Mouse (Mus musculus) megakaryocyte-erythroid progenitor cell, adult 5-6 weeks (primary cell): ENCODE measurements around the gene Nme3. TPM values are rescaled to one million over a fixed set of nuclear protein-coding genes. Genes with fewer than 3 reads are reported as not detected.
A peak's percentile ranks its signal among the peaks of the same experiment; 100 is the strongest.

Experiments used
- ATAC-seq: replicated peaks from 2 replicates; pipeline ENCODE4 v1.8.0; 2016; ENCODE audit warnings: mild to moderate bottlenecking, inconsistent platforms; ENCODE audit not compliant: severe bottlenecking, poor library complexity, low FRiP score, low TSS enrichment
- total RNA-seq, 2 experiments: library from RNA; stranded (forward) in 1 of 2; stranded (reverse) in 1 of 2; fragments of 200-1000, 215-1000 nt in 1 of 2; fragments of >200 nt in 1 of 2; fragmentation: Nextera tagmentation in 1 of 2; gene quantifications; 2 replicates each; pipeline ENCODE4 v1.2.3; 2014 to 2017

The Nme3 gene
- total RNA-seq, 2 experiments from 2014 or later, result 46.3 to 85.5 TPM

- ATAC-seq, result no peak
Measured at GRCm38 (mm10) chr17:24877336-24878116, 18.8 kb upstream of the Nme3 start.

DNA sequence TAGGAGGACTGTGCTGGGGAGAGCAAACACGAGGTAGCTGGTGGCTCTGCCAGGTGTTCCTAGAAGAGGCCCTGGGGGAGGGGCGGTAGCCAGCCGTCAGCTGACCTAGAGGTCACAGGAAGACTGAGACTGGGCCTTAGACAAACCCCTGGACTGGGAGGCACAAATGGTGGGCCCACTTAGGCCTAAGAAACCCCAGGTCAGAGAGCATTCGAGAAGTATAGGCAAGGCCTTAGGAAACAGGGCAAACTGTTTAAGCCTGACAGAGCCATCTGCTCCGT is 18.2 kb upstream of the Nme3 start:
- no peak for ATAC-seq

DNA sequence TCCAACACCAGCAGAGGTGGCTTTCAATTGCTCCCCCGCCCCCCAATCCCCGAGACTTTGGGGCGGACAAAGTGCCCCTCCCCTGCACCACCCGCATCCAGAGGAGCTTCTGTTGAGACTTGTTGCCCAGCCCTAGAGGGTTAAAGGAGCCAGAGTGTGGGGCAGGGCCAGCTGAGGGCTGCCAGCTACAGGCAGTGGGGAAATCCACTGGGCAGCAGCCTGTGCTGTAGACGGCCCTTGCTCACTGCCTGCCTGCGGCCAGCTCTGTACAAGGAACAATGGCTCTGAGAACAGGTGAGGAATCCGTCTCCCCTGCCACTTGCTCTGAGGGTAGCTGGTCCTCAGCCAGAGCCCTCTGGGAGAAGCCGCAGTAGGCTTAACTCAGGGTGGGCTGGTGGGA is 17.8 kb upstream of the Nme3 start:
- ATAC-seq, result no peak

DNA sequence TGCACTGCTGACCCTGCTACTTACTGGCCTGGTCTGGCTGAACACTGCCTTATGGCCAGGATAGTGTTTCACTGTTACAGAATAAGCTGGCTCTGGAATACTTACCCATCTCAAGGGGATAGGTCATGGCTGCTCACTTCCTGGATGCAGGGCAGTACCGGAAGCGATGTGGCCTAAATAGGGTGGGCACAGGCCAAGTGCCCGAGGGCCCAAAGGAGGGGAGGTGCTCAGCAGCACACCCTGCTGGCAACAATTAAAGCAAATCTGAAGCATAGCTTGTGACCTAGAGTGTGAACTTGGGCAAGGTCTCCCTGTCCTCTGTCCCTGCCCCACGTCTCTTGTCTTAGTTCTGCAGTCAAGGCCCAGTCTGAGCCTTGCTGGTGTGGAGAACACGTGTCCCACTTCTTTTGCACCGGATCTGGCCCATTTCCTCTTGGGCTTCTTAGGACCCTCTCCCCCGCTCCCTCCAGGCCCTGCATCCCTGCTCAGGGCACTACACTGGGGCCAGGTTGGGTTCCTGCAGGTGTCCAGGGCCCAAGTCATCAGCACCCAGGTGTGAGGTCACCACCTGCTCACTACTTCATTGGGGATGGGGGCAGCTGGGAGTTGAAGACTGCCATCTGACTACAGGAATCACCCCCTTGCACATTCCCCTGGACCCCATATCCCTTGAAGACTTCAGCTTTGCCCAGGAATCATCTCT is 14.4 kb upstream of the Nme3 start:
- ATAC-seq, result no peak

GRCm38 (mm10) chr17:24884391-24884790 is 11.9 kb upstream of the Nme3 start:
- no peak for ATAC-seq

DNA sequence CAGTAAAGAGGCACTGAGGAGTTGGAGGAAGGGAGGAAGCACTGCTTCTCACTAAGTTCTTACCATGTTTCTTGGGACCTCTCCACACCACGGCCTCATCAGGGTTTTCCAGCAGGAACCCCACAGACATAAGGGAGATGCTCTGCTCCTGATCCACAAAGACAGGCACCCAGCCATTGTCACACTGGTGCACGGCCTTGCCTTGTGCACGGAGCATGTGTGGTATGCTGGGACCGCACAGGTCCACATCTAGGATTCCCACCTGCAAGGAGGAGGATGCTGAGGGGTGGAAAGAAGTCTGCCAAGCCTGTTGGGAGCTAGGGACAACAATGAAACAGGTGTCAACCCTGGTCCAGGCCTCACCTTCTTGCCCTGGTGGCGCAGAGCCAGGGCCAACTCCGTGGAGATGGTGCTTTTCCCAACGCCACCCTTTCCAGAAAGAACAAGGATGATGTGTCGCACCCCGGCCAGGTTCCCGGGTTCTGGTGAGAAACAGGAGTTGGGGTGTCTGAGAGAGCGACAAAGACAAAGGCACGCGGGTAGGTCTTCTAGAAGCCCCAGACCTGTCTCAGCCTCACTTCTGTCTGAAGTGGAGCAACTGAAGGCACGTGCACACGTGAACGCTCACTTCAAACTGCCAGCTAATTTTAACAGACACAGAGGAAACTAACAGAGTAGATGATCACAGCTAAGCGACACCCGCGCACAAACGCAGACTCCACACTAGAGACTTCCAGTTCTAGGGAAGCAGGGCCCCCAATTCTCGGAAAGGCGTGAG is 10.8 kb upstream of the Nme3 start:
- no peak for ATAC-seq

GRCm38 (mm10) chr17:24886134-24886931 is 10.0 kb upstream of the Nme3 start, which contains the start of the genes Nubp2 and Spsb3:
TSS of gene Nubp2 (minus strand) at chr17:24886349.
TSS of gene Spsb3 (plus strand) at chr17:24886643.
- ATAC-seq, result peak; percentile 90

GRCm38 (mm10) chr17:24886932-24887271 is 9.4 kb upstream of the Nme3 start:
- no peak for ATAC-seq

DNA sequence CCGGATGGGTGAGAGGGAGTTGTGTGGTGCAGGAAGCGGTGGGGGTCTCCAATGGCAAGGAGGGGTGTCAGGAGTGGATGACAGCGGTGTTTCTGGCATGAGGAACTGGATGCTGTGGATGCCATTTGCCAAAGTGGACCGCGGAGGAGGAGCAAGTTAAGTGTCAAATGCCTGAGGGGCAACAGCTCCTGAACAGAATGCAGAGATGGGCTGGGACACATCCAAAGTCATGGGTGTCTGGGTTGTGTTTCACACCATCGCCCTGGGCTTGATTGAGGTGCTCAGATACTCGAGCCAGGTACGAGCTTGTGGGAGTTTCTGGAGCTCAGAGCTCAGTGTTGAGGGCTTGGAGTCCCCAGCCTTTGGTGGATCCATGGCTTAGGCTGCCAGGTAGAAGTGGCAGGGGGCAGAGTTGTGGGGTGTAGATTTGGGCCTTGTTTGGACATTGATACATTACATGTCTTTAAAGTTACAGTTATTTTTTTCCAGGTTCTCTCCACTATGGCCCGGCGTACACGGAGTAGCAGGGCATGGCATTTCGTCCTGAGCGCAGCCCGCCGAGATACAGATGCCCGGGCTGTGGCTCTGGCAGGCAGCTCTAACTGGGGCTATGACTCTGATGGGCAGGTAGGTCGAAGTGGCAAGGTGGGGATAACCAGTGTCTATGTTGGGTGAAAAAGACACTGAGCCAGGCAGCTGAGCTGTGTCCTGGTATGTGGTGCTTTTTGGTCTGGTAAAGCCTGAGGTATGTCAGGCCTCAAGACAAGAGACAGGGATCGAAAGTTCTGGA is 8.8 kb upstream of the Nme3 start:
- no peak for ATAC-seq

DNA sequence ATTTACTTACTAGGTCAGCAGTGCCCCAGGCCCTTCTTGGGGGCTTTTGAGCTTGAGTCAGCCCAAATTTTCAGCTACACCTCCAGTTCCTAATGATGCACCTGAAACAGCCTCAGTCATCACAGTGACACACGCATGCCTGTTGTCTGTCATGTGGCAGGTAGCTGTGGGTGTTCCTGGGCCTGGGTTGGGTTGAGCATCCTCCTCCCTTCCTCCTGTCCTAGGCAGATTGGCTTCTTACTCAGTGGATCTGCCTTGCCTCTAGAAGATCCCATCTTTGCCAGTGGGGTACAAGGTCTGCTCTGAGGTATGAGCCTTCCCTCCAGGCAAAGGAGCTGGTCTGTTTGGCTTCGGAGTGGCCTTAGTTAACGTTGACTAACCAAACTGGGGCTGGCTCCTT is 7.4 kb upstream of the Nme3 start:
- no peak for ATAC-seq

GRCm38 (mm10) chr17:24890151-24891092 is 5.9 kb upstream of the Nme3 start:
- no peak for ATAC-seq

GRCm38 (mm10) chr17:24891321-24891720 is 5.0 kb upstream of the Nme3 start:
- ATAC-seq, result no peak

GRCm38 (mm10) chr17:24892785-24893184 is 3.5 kb upstream of the Nme3 start:
- ATAC-seq, result no peak

DNA sequence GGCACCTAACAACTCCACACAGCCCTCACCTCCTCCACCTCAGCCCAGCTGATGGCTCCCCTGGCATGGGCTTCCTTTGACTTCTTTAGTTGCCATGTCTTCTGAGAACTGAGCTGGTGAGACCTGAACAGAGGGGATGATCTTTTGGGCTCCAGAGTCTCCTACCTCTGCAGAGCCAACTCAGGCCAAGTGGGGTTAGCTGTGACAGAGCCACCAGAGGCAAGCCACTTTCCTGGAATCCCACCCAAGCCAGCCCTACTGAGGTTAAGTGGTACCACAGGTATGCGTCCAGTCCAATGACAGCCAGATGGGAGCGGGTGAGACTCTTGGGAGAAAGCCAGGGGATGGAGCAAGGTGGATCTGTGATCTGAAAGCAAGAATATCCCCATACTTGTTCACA is 3.0 kb upstream of the Nme3 start:
- ATAC-seq, result no peak

DNA sequence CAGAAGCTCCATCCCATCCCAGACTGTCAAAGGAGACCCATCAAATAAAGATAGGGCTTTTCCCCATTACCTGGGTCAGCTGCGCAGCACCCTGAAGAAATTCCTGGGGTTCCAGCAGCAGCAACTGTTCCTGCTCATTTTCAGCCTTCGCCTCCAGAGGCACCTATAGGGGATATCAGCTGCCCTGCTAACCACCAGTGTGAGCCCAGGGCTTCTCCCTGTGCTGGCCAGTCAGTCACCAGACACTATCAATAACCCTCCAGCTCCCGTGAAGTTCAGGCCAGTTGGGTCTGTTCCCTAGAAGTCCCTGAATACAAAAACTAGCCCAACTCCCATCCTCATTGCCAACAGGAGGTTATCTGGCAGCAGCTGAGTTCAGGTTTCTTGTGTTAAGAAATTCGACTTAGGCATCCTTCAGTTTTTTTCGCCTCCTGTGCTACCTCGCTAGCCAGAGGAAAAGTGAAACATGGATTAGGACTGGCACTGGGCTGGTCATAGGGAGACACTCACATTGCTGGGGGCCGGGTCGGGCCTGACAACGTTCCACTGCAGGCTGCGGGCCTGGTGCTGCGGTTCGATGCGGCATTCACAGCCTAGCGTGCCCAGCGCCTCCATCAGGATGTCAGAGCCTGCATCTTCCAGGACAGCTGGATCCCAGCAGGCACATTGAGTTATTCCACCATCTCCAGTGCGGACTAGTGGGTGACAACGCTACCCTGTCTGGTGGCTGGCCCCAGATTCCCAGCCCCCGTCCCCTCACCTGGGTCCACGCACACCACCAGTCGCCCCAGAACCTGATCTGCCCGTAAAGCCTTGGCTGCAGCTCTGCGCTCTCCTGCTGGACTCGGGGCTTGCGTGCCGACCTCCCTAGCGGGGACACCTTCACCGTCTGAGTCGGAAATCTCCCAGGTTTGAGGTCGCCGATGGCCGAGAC is 2.0 kb upstream of the Nme3 start:
- 0 out of 2 replicates have a peak, but pooled peaks have one; percentile 2 for ATAC-seq

DNA sequence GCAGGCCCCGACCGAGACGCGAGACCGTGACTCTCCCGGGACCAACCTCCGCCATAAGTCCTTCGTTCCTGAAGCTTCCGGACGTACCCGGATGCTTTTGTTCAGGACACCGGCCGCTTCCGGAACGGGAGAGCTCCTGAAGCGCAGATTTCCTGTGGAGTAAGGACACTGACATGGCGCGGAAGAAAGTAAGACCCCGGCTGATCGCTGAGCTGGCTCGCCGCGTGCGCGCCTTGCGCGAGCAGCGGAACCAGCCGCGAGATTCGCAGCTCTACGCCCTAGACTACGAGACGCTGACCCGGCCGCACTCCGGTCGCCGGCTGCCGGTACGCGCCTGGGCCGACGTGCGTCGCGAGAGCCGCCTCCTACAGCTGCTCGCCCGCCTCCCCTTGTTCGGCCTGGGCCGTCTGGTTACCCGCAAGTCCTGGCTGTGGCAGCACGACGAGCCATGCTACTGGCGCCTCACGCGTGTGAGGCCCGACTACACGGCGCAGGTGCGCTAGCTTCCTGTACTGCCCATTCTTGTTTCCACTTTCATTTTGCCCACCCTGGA is 1.2 kb upstream of the Nme3 start, which contains the start of the genes Eme2 and Mrps34:
Gene Eme2, minus strand, starts transcription at position 93 of the 553 bp plus-strand sequence.
Gene Mrps34, plus strand, starts transcription at position 122 of the 553 bp plus-strand sequence.
- ATAC-seq, result peak; percentile 39
